Comparison of ENCODE assay signal across 7 mouse cellular contexts in genomic region chr11:9010853-9011339, GRCm38 (mm10). TPM values are rescaled to one million over a fixed set of nuclear protein-coding genes. Genes with fewer than 3 reads are reported as not detected.
DNase-seq lines count a peak whose midpoint lies in the region; ATAC-seq and TF ChIP-seq lines count a peak whose summit lies in the region.

Gene Hus1 (minus strand): TSS chr11:9011191.

- peaks cover 10% of the 10 kb centered on the region for H3K4me1 ChIP-seq in embryonic facial prominence, embryonic 12.5 days
- H3K4me1 ChIP-seq in kidney, adult 2 months (ENCODE audit: control insufficient read depth, insufficient read depth, low read length) = no peaks in the 10 kb centered on the region; the same call in 1 of the 2 replicates
- H3K4me1 ChIP-seq in limb, embryonic 12.5 days (replicated peaks) = peaks cover 9% of the 10 kb centered on the region
- peaks cover 13% of the 10 kb centered on the region for H3K4me1 ChIP-seq in midbrain, embryonic 15.5 days
- no peaks in the 10 kb centered on the region for H3K4me1 ChIP-seq in spleen, adult 2 months (ENCODE audit: control insufficient read depth, insufficient read depth, insufficient read length)

- H3K4me3 ChIP-seq in embryonic facial prominence, embryonic 12.5 days = peak within 1 kb of the TSS; percentile 75
- H3K4me3 ChIP-seq in kidney, adult 2 months (ENCODE audit: insufficient read depth, low read depth, low read length) = peak within 1 kb of the TSS; percentile 89
- peak within 1 kb of the TSS; percentile 72 for H3K4me3 ChIP-seq in limb, embryonic 12.5 days (replicated peaks)
- peak within 1 kb of the TSS; percentile 73 for H3K4me3 ChIP-seq in midbrain, embryonic 15.5 days
- H3K4me3 ChIP-seq in spleen, adult 2 months (ENCODE audit: extremely low read depth, insufficient read depth, insufficient read length) = peak within 1 kb of the TSS; percentile 95

- no peak for TF ChIP-seq CTCF in kidney, adult 2 months (conservative IDR thresholded peaks at IDR 0.05; ENCODE audit: insufficient read depth, insufficient read length, low read depth, low read length)
- TF ChIP-seq CTCF in spleen, adult 2 months (IDR thresholded peaks at IDR 0.05; ENCODE audit: extremely low read depth, insufficient read depth, insufficient read length, insufficient replicate concordance) = no peak

- under 1% methylated on average over 42 of the region's 43 CpGs for WGBS in embryonic facial prominence, embryonic 12.5 days
- under 1% methylated on average over 43 of the region's 43 CpGs for WGBS in kidney, adult 2 months
- under 1% methylated on average over 43 of the region's 43 CpGs for WGBS in limb, embryonic 12.5 days
- under 1% methylated on average over 43 of the region's 43 CpGs for WGBS in midbrain, embryonic 15.5 days
- under 1% methylated on average over 43 of the region's 43 CpGs for WGBS in spleen, adult 2 months

- H3K27me3 ChIP-seq in embryonic facial prominence, embryonic 12.5 days = no peaks in the 10 kb centered on the region
- H3K27me3 ChIP-seq in kidney, adult 2 months (replicated peaks; ENCODE audit: control insufficient read depth, insufficient read depth, low read length) = no peaks in the 10 kb centered on the region
- H3K27me3 ChIP-seq in limb, embryonic 12.5 days = peaks cover 9% of the 10 kb centered on the region; the same call in 1 of the 2 replicates
- no peaks in the 10 kb centered on the region for H3K27me3 ChIP-seq in midbrain, embryonic 15.5 days (replicated peaks)
- no peaks in the 10 kb centered on the region for H3K27me3 ChIP-seq in spleen, adult 2 months (ENCODE audit: control insufficient read depth, insufficient read depth, low read length)

- peak within 1 kb of the TSS; percentile 84 for H3K4me2 ChIP-seq in embryonic facial prominence, embryonic 12.5 days (replicated peaks)
- peak within 1 kb of the TSS; percentile 69 for H3K4me2 ChIP-seq in limb, embryonic 12.5 days
- H3K4me2 ChIP-seq in midbrain, embryonic 15.5 days = peak within 1 kb of the TSS; percentile 75

- H3K9me3 ChIP-seq in embryonic facial prominence, embryonic 12.5 days = no peaks in the 10 kb centered on the region
- H3K9me3 ChIP-seq in limb, embryonic 12.5 days = no peaks in the 10 kb centered on the region
- no peaks in the 10 kb centered on the region for H3K9me3 ChIP-seq in midbrain, embryonic 15.5 days

- peak; percentile 91 for DNase-seq in adrenal gland, postnatal 25 days
- DNase-seq in heart, adult 18-20 months = peak; percentile 91 to 95
- DNase-seq in kidney, adult 2 months = peak; percentile 93
- DNase-seq in spleen, adult 2 months (ENCODE audit: low read depth in 1 of 2, low spot score in 2 of 2) = peak; percentile 49 to 78

- peak within 1 kb of the TSS; percentile 97 for H3K27ac ChIP-seq in embryonic facial prominence, embryonic 12.5 days
- peak within 1 kb of the TSS; percentile 93 for H3K27ac ChIP-seq in kidney, adult 2 months (ENCODE audit: insufficient read depth, low read depth, low read length)
- H3K27ac ChIP-seq in limb, embryonic 12.5 days = peak within 1 kb of the TSS; percentile 96
- H3K27ac ChIP-seq in midbrain, embryonic 15.5 days = peak within 1 kb of the TSS; percentile 76
- peak within 1 kb of the TSS; percentile 74 for H3K27ac ChIP-seq in spleen, adult 2 months (ENCODE audit: insufficient read depth, low read length)

- TF ChIP-seq POLR2A in kidney, adult 2 months (IDR thresholded peaks at IDR 0.05; ENCODE audit: low read depth, low read length) = peak; percentile 63
- TF ChIP-seq POLR2A in spleen, adult 2 months (IDR thresholded peaks at IDR 0.05; ENCODE audit: low read depth, low read length) = peak; percentile 38

- ATAC-seq in embryonic facial prominence, embryonic 12.5 days (ENCODE audit: insufficient number of reproducible peaks, insufficient read depth, low FRiP score, low TSS enrichment) = peak; percentile 93
- peak; percentile 94 for ATAC-seq in limb, embryonic 12.5 days (ENCODE audit: insufficient number of reproducible peaks, insufficient read depth, low FRiP score, low TSS enrichment, low read depth)
- ATAC-seq in midbrain, embryonic 15.5 days (replicated peaks) = peak; percentile 97

- peak within 1 kb of the TSS; percentile 82 for H3K9ac ChIP-seq in embryonic facial prominence, embryonic 12.5 days
- peak within 1 kb of the TSS; percentile 88 for H3K9ac ChIP-seq in limb, embryonic 12.5 days (replicated peaks)
- H3K9ac ChIP-seq in midbrain, embryonic 15.5 days = peak within 1 kb of the TSS; percentile 69

- H3K36me3 ChIP-seq in embryonic facial prominence, embryonic 12.5 days = peaks cover 10% of the 10 kb centered on the region; the same call in 1 of the 2 replicates
- no peaks in the 10 kb centered on the region for H3K36me3 ChIP-seq in kidney, adult 2 months (ENCODE audit: control insufficient read depth, insufficient read depth, low read length)
- peaks cover 19% of the 10 kb centered on the region for H3K36me3 ChIP-seq in limb, embryonic 12.5 days
- H3K36me3 ChIP-seq in midbrain, embryonic 15.5 days (replicated peaks) = no peaks in the 10 kb centered on the region
- H3K36me3 ChIP-seq in spleen, adult 2 months (ENCODE audit: control insufficient read depth, insufficient read depth, low read length) = peaks cover 3% of the 10 kb centered on the region

RNA-seq across cellular contexts. Expression of gene Hus1, which starts in this region (rescaled TPM):
- total RNA-seq in adrenal gland, postnatal 25 days (2021) = 10.9 and 13.6 TPM in 2 replicates
- 15.5 and 16.8 TPM in 2 replicates for polyA plus RNA-seq in embryonic facial prominence, embryonic 12.5 days (2016; fragmentation: Nextera tagmentation; extraction: Ambion mirVana)
- total RNA-seq in heart, adult 18-20 months (2021) = 10 to 100 TPM; 10.4 to 10.7 TPM
- 14.1 and 15.6 TPM in 2 replicates for polyA plus RNA-seq in kidney, adult 2 months (2012; rRNA removed)
- 17.1 and 17.6 TPM in 2 replicates for polyA plus RNA-seq in limb, embryonic 12.5 days (2016; fragmentation: Nextera tagmentation; extraction: Ambion mirVana)
- polyA plus RNA-seq in midbrain, embryonic 15.5 days (2015; fragmentation: Nextera tagmentation; extraction: Ambion mirVana) = 7.9 and 9.2 TPM in 2 replicates
- polyA plus RNA-seq in spleen, adult 2 months (2012; rRNA removed) = 6.0 and 6.1 TPM in 2 replicates

Comparison
In these comparisons a context has a peak if more than half of its experiments do, and no peak if none do; other contexts are left out.
1. Peak in every context shown above with its lines: DNase-seq, ATAC-seq, H3K4me3 ChIP-seq and H3K27ac ChIP-seq.